Mouse (Mus musculus) E14TG2a.4 (cell line): ENCODE measurements around the gene 0610040J01Rik.

Experiments
- CTCF ChIP-seq: conservative IDR thresholded peaks from 2 replicates; pipeline ENCODE4 v1.5.1; 2014; ENCODE audit warnings: low read length
- POU5F1 ChIP-seq: IDR thresholded peaks from 2 replicates; pipeline ENCODE4 v1.6.1; 2014; ENCODE audit warnings: low read length, borderline replicate concordance

GRCm38 (mm10) chr5:63947526-63947925, 135.4 kb downstream of the 0610040J01Rik start:
- TF ChIP-seq CTCF, result no peak
- no peak for TF ChIP-seq POU5F1
